ENCODE assay signal across 8 mouse cellular contexts in the genomic region with DNA sequence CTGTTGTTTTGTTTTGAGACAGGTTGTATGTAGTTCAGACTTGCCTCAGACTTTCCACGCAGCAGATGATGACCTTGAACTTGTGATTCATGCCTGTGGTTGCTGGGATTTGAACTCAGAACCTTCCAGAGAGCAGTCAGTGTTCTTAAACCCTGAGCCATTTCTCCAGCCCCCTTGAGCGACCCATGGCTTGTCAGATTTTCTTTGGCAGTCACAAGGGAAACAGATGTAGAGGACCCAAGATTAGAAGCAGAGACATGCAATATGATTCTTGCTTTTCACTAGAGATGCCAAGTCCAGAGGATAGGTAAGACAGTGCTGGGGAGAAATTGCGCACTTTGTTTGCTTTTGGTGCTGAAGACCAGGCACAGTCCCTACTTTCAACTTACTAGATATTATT. TPM values are rescaled to one million over a fixed set of nuclear protein-coding genes. Genes with fewer than 3 reads are reported as not detected.
DNase-seq lines count a peak whose midpoint lies in the region; ATAC-seq and TF ChIP-seq lines count a peak whose summit lies in the region.

A gene (minus strand): TSS at position 101 of the 400 bp plus-strand sequence.

- no peak for ATAC-seq in intestine, postnatal 0 days
- no peak for ATAC-seq in midbrain, embryonic 11.5 days (ENCODE audit: low FRiP score)
- no peak for ATAC-seq in monocyte, adult 5-6 weeks (replicated peaks; ENCODE audit: insufficient number of reproducible peaks, low FRiP score, low TSS enrichment, poor library complexity, severe bottlenecking)

- H3K9ac ChIP-seq in intestine, postnatal 0 days (ENCODE audit: low read depth, low read length) = no peak within 1 kb of the TSS
- H3K9ac ChIP-seq in midbrain, embryonic 11.5 days (ENCODE audit: low read length) = no peak within 1 kb of the TSS

- WGBS in cerebellum, adult 2 months = 88% methylated on average over 3 of the region's 3 CpGs
- WGBS in intestine, postnatal 0 days = 91% methylated on average over 3 of the region's 3 CpGs
- WGBS in midbrain, embryonic 11.5 days = 88% methylated on average over 3 of the region's 3 CpGs

- no peaks in the 10 kb centered on the region for H3K36me3 ChIP-seq in testis, adult 2 months (ENCODE audit: control insufficient read depth, insufficient read depth, low read length)
- H3K36me3 ChIP-seq in intestine, postnatal 0 days (ENCODE audit: control insufficient read depth, insufficient read depth) = peaks cover 10% of the 10 kb centered on the region
- peaks cover 8% of the 10 kb centered on the region; the same call in 1 of the 2 replicates for H3K36me3 ChIP-seq in midbrain, embryonic 11.5 days (ENCODE audit: control insufficient read depth, insufficient read depth, low read length)

- H3K27me3 ChIP-seq in cerebellum, adult 2 months (ENCODE audit: control insufficient read depth, insufficient read depth, low read length) = no peaks in the 10 kb centered on the region
- H3K27me3 ChIP-seq in testis, adult 2 months (ENCODE audit: control insufficient read depth, insufficient read depth, low read length) = no peaks in the 10 kb centered on the region
- no peaks in the 10 kb centered on the region for H3K27me3 ChIP-seq in intestine, postnatal 0 days (replicated peaks; ENCODE audit: control insufficient read depth, insufficient read depth, low read length)
- H3K27me3 ChIP-seq in midbrain, embryonic 11.5 days (ENCODE audit: control insufficient read depth, insufficient read depth, low read length) = no peaks in the 10 kb centered on the region

- no peaks in the 10 kb centered on the region for H3K9me3 ChIP-seq in intestine, postnatal 0 days (ENCODE audit: control insufficient read depth)
- no peaks in the 10 kb centered on the region for H3K9me3 ChIP-seq in midbrain, embryonic 11.5 days (ENCODE audit: control insufficient read depth, low read length)

- DNase-seq in cerebellum, adult 2 months = no peak
- no peak for DNase-seq in cerebellum, postnatal 4 days (ENCODE audit: low spot score in 2 of 2)
- no peak for DNase-seq in testis, postnatal 10 days (ENCODE audit: low spot score)
- DNase-seq in midbrain, embryonic 11.5 days (ENCODE audit: low spot score, missing footprints) = no peak
- DNase-seq in urinary bladder, adult 18-20 months (ENCODE audit: low spot score in 2 of 2) = no peak

- no peak within 1 kb of the TSS for H3K27ac ChIP-seq in cerebellum, adult 2 months (ENCODE audit: insufficient read depth, low read length)
- H3K27ac ChIP-seq in testis, adult 2 months (ENCODE audit: control insufficient read depth, insufficient read depth, low read depth, low read length) = no peak within 1 kb of the TSS
- no peak within 1 kb of the TSS for H3K27ac ChIP-seq in intestine, postnatal 0 days (ENCODE audit: low read depth, low read length)
- H3K27ac ChIP-seq in midbrain, embryonic 11.5 days (ENCODE audit: low read depth, low read length) = no peak within 1 kb of the TSS

- no peaks in the 10 kb centered on the region; the same call in 1 of the 2 replicates for H3K4me1 ChIP-seq in cerebellum, adult 2 months (ENCODE audit: control insufficient read depth, insufficient read depth, low read length)
- peaks cover 12% of the 10 kb centered on the region for H3K4me1 ChIP-seq in testis, adult 2 months (ENCODE audit: control insufficient read depth, insufficient read depth, low read length)
- H3K4me1 ChIP-seq in intestine, postnatal 0 days (replicated peaks; ENCODE audit: control insufficient read depth, insufficient read depth, low read length) = peaks cover 5% of the 10 kb centered on the region
- peaks cover 26% of the 10 kb centered on the region for H3K4me1 ChIP-seq in midbrain, embryonic 11.5 days (ENCODE audit: control insufficient read depth, insufficient read depth, low read length)

- no peak for TF ChIP-seq CTCF in cerebellum, adult 2 months (IDR thresholded peaks at IDR 0.05; ENCODE audit: borderline replicate concordance, insufficient read depth, low read depth, low read length)
- TF ChIP-seq CTCF in testis, adult 2 months (IDR thresholded peaks at IDR 0.05; ENCODE audit: control insufficient read depth, insufficient read depth, insufficient replicate concordance, low read depth, low read length) = no peak
- TF ChIP-seq CTCF in intestine, postnatal 0 days (IDR thresholded peaks at IDR 0.05; ENCODE audit: low read depth) = no peak

- no peak for TF ChIP-seq POLR2A in cerebellum, adult 2 months (IDR thresholded peaks at IDR 0.05; ENCODE audit: borderline replicate concordance, insufficient read depth, low read length)
- no peak for TF ChIP-seq POLR2A in testis, adult 2 months (IDR thresholded peaks at IDR 0.05; ENCODE audit: control insufficient read depth, low read depth, low read length)

- H3K4me2 ChIP-seq in intestine, postnatal 0 days (replicated peaks; ENCODE audit: low read depth) = peak within 1 kb of the TSS; percentile 86; the same call in 1 of the 2 replicates
- no peak within 1 kb of the TSS for H3K4me2 ChIP-seq in midbrain, embryonic 11.5 days

- no peak within 1 kb of the TSS for H3K4me3 ChIP-seq in cerebellum, adult 2 months (replicated peaks; ENCODE audit: insufficient read depth, low read depth, low read length)
- H3K4me3 ChIP-seq in testis, adult 2 months (ENCODE audit: control insufficient read depth, low read depth, low read length) = peak within 1 kb of the TSS; percentile 55
- H3K4me3 ChIP-seq in intestine, postnatal 0 days (ENCODE audit: low read depth, low read length) = no peak within 1 kb of the TSS; the same call in 1 of the 2 replicates
- no peak within 1 kb of the TSS for H3K4me3 ChIP-seq in midbrain, embryonic 11.5 days (ENCODE audit: low read depth, low read length)

RNA-seq across cellular contexts. Expression of the gene that starts here (rescaled TPM):
- polyA plus RNA-seq in cerebellum, adult 2 months (2012; rRNA removed) = 27.8 and 30.8 TPM in 2 replicates
- polyA plus RNA-seq in testis, adult 2 months (2012; rRNA removed) = 15.7 and 16.3 TPM in 2 replicates
- polyA plus RNA-seq in intestine, postnatal 0 days (2015; fragmentation: Nextera tagmentation; extraction: Ambion mirVana) = 8.5 and 9.3 TPM in 2 replicates
- 58.1 and 60.4 TPM in 2 replicates for polyA plus RNA-seq in midbrain, embryonic 11.5 days (2014; fragmentation: Nextera tagmentation; extraction: Ambion mirVana)
- total RNA-seq in monocyte, adult 5-6 weeks (2017) = 3.6 to 7.3 TPM (median 5.4 TPM) in 3 replicates
